Mouse (Mus musculus) liver (tissue): ENCODE measurements around the gene Gm20737.
"Not testable (repeated sequence)": the region's sequence is repeated elsewhere in the genome, so short reads cannot be mapped to it uniquely, and the experiment has no call there.

ENCODE experiments used
- DNase-seq: peaks from one replicate; pipeline ENCODE4 v3.0.0-alpha.2; 2020; ENCODE audit warnings: mixed read lengths

Gene Gm20737

DNA sequence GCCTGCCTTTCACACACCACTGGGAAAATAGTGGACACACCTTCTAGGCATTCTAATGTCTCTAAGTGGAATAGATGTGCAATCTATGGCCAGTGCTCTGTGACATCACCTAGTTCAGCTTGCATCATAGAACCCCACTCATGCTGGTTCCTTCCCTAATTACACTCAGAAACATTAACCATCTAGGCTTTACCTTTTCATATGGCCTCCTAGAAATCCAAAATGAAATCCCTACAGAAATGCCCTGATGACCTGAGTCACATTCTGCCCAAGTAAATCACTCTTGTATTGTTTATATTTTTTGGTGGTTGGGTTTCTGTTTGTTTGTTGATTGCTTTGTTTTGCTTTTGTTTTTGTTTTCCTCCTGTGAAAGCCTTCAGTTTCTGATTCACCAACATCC lies at the start of gene Gm20737:
Gene Gm20737 (minus strand): TSS at position 101 of the 400 bp plus-strand sequence.
- DNase-seq: not testable (repeated sequence)

DNA sequence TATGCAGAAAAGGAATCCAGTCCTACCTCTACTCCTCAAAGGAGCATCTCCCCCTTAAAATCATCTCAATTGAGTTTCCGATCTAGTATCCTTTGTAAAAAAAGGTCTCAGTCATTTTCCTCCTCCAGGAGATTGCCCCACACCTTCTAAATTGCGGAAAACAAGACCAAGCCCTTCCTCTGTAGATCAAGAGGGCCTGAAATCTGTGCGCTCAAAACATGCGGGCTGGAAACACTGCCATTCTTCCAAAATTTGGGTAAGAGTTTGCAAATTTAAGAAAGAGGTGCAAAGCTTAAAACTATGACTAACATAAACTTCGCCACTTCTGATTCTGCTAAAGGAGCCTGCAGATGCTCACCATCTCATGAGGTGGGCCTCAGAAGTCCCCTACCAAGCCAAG lies 17.3 kb upstream of the Gm20737 start, which contains the start of gene Gm21775:
Gene Gm21775 (plus strand): TSS at position 301 of the 400 bp plus-strand sequence.
- DNase-seq: not testable (repeated sequence)
